Mouse (Mus musculus): Measurements from ENCODE around the gene Plxna2. TPM values are rescaled to one million over a fixed set of nuclear protein-coding genes. Genes with fewer than 3 reads are reported as not detected.

Plxna2 gene
- polyA plus RNA-seq, 1 experiment from 2014 or later = 5.9 TPM

DNA sequence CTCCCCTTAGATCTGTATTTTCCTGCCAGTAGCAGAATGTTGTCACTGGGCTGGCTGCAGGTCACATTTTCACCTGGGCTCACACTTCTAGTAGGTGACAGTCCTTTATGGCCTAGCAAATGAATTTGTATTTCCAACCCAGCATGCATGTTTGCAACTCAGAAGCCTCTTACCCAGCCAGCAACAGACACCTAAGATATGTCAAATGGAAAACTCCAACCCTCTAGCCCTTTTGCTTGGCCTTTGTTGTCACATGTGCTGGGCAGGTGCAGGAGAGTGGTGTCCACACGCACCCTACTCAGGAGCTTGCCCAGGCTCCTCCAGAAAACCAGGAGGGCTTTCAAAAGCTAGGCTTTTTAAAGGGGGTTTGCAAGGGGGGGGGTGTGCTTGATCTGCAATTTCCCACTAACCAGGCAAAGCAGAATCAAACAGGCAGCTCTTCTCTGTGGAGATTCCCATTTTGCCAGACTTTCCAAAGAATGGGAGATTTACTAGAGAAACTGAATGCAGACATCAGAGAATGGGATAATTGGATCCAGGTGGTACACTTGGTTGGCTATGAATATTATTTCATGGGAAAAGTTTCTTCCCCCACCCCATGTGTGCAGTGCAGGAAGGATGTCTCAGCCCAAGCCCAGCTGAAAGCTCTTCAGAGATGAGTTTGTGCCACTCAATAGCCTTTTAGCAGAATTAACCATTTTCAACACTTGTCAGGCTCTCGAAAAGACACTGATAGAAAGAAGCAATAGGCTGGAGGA is 127.3 kb downstream of the Plxna2 start:
- Histone ChIP-seq H3K4me2 (replicated peaks) (no peak overlapping the region), H3K27me3 (replicated peaks) (no peaks in the 10 kb centered on the region), H3K4me1 (replicated peaks) (peaks cover 10% of the 10 kb centered on the region; the same call in 1 of the 2 replicates), H3K9ac (no peak overlapping the region), H3K4me3 (replicated peaks) (no peak overlapping the region), H3K9me3 (no peaks in the 10 kb centered on the region), H3K36me3 (no peaks in the 10 kb centered on the region), H3K27ac (no peak overlapping the region)
- ATAC-seq = no peak
- 73% methylated on average over 2 of the region's 2 CpGs for WGBS

- H3K4me1 ChIP-seq (replicated peaks) = peaks cover 10% of the 10 kb centered on the region; the same call in 1 of the 2 replicates
- no peaks in the 10 kb centered on the region for H3K27me3 ChIP-seq (replicated peaks)
- H3K4me2 ChIP-seq (replicated peaks) = no peak overlapping the region
- no peak overlapping the region for H3K27ac ChIP-seq
- H3K9ac ChIP-seq = no peak overlapping the region
- H3K36me3 ChIP-seq = no peaks in the 10 kb centered on the region
- H3K9me3 ChIP-seq = no peaks in the 10 kb centered on the region
- 38% methylated on average over 6 of the region's 6 CpGs for WGBS
- no peak overlapping the region for H3K4me3 ChIP-seq (replicated peaks)
- ATAC-seq = peak; percentile 89
These were observed 128.6 kb downstream of the Plxna2 start for GRCm38 (mm10) chr1:194746332-194747249.

GRCm38 (mm10) chr1:194747258-194747657 is 129.2 kb downstream of the Plxna2 start:
- no peak overlapping the region for H3K9ac ChIP-seq
- H3K27ac ChIP-seq = no peak overlapping the region
- no peak overlapping the region for H3K4me3 ChIP-seq (replicated peaks)
- H3K4me1 ChIP-seq (replicated peaks) = peaks cover 10% of the 10 kb centered on the region; the same call in 1 of the 2 replicates
- H3K27me3 ChIP-seq (replicated peaks) = no peaks in the 10 kb centered on the region
- no peak for ATAC-seq
- H3K36me3 ChIP-seq = no peaks in the 10 kb centered on the region
- no peaks in the 10 kb centered on the region for H3K9me3 ChIP-seq
- no peak overlapping the region for H3K4me2 ChIP-seq (replicated peaks)

DNA sequence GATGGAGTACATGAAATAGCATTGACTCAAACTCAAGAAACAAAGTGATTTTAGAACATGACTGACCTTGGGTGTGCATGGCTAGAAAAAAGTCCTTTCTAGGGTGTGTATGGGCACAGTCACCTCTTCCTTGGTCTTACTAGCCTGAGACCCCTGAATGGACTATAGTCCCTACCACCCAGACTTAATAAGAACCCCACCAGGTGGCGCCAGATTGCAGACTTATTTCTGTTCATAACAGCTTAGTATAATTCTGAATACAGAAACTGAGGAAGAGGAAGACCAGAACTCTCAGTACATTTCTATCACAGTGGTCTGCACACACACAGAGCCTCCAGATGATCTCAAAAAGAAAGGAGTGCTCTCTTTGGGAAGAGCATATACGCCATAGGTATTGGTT is 135.2 kb downstream of the Plxna2 start:
- H3K4me3 ChIP-seq (replicated peaks) = no peak overlapping the region
- no peak overlapping the region for H3K4me2 ChIP-seq (replicated peaks)
- no peaks in the 10 kb centered on the region for H3K9me3 ChIP-seq
- ATAC-seq = no peak
- no peak overlapping the region for H3K9ac ChIP-seq
- no peaks in the 10 kb centered on the region for H3K27me3 ChIP-seq (replicated peaks)
- H3K36me3 ChIP-seq = 0 out of 2 replicates have a peak, but pooled peaks cover 4% of the 10 kb centered on the region
- WGBS = 49% methylated on average over 2 of the region's 2 CpGs
- H3K4me1 ChIP-seq (replicated peaks) = no peaks in the 10 kb centered on the region
- no peak overlapping the region for H3K27ac ChIP-seq

GRCm38 (mm10) chr1:194756001-194756400 is 138.0 kb downstream of the Plxna2 start:
- no peak overlapping the region for H3K4me3 ChIP-seq (replicated peaks)
- ATAC-seq = no peak
- H3K9me3 ChIP-seq = no peaks in the 10 kb centered on the region
- 0 out of 2 replicates have a peak, but pooled peaks cover 4% of the 10 kb centered on the region for H3K36me3 ChIP-seq
- H3K27ac ChIP-seq = no peak overlapping the region
- H3K4me2 ChIP-seq (replicated peaks) = no peak overlapping the region
- no peaks in the 10 kb centered on the region for H3K27me3 ChIP-seq (replicated peaks)
- no peaks in the 10 kb centered on the region for H3K4me1 ChIP-seq (replicated peaks)
- no peak overlapping the region for H3K9ac ChIP-seq

DNA sequence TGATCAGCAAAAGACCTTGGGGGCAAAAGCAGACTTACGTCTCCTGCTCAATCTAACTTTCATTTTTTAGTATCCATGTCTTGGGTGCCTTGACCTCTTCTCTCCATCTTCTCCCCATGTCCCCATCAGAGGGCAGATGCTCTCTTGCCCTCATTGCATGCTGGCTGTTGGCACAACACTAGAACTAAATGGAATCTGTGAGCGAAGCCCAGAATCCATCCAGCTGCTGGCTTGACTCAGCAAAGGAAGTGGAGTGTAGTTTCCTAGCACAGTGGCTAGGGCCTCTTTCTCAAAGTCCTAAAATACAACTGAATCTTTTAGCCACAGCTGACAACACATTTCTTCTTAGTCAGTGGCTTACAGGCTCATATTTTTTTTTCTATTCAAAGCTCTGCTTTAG is 138.4 kb downstream of the Plxna2 start:
- H3K9me3 ChIP-seq = no peaks in the 10 kb centered on the region
- 0 out of 2 replicates have a peak, but pooled peaks cover 4% of the 10 kb centered on the region for H3K36me3 ChIP-seq
- no peak overlapping the region for H3K27ac ChIP-seq
- no peak overlapping the region for H3K9ac ChIP-seq
- H3K4me3 ChIP-seq (replicated peaks) = no peak overlapping the region
- ATAC-seq = no peak
- WGBS = 85% methylated on average over 2 of the region's 2 CpGs
- no peaks in the 10 kb centered on the region for H3K27me3 ChIP-seq (replicated peaks)
- H3K4me1 ChIP-seq (replicated peaks) = no peaks in the 10 kb centered on the region
- H3K4me2 ChIP-seq (replicated peaks) = no peak overlapping the region

DNA sequence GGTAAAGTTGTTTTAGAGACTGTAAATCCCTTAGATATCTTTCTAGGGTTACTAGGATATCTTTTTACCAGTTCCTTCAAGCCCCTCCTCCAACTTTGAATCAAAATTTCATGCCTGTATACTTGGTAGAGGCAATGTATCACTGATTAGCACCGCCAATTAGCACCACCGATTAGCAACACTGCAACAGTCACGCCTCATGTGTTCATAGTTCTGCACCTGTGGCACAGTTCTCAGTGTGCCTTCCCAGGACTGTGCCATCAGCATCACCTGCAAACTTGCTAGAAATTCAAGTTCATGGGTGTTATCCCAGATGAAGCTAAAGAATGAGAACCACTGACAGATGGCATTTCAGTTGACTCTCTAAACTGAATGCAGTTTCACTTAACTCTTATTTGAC is 138.8 kb downstream of the Plxna2 start:
- 91% methylated on average over 3 of the region's 3 CpGs for WGBS
- H3K9me3 ChIP-seq = no peaks in the 10 kb centered on the region
- 0 out of 2 replicates have a peak, but pooled peaks cover 4% of the 10 kb centered on the region for H3K36me3 ChIP-seq
- H3K9ac ChIP-seq = no peak overlapping the region
- H3K27ac ChIP-seq = no peak overlapping the region
- H3K27me3 ChIP-seq (replicated peaks) = no peaks in the 10 kb centered on the region
- no peak for ATAC-seq
- H3K4me3 ChIP-seq (replicated peaks) = no peak overlapping the region
- no peak overlapping the region for H3K4me2 ChIP-seq (replicated peaks)
- no peaks in the 10 kb centered on the region for H3K4me1 ChIP-seq (replicated peaks)

- Histone ChIP-seq H3K4me1 (replicated peaks) (no peaks in the 10 kb centered on the region), H3K27ac (no peak overlapping the region), H3K4me3 (replicated peaks) (no peak overlapping the region), H3K4me2 (replicated peaks) (no peak overlapping the region), H3K9ac (no peak overlapping the region), H3K9me3 (no peaks in the 10 kb centered on the region), H3K36me3 (no peaks in the 10 kb centered on the region; the same call in 1 of the 2 replicates), H3K27me3 (replicated peaks) (no peaks in the 10 kb centered on the region)
- WGBS = 76% methylated on average over 2 of the region's 2 CpGs
- no peak for ATAC-seq
These were observed 143.6 kb downstream of the Plxna2 start for GRCm38 (mm10) chr1:194761432-194762212.

GRCm38 (mm10) chr1:194762896-194763295 is 144.9 kb downstream of the Plxna2 start:
- Histone ChIP-seq H3K9ac (no peak overlapping the region), H3K4me2 (replicated peaks) (no peak overlapping the region), H3K9me3 (no peaks in the 10 kb centered on the region), H3K36me3 (peaks cover 4% of the 10 kb centered on the region; the same call in 1 of the 2 replicates), H3K27ac (no peak overlapping the region), H3K4me3 (replicated peaks) (no peak overlapping the region), H3K4me1 (replicated peaks) (no peaks in the 10 kb centered on the region), H3K27me3 (replicated peaks) (no peaks in the 10 kb centered on the region)
- WGBS = 62% methylated on average over 5 of the region's 5 CpGs
- no peak for ATAC-seq

- no peaks in the 10 kb centered on the region for H3K4me1 ChIP-seq (replicated peaks)
- H3K36me3 ChIP-seq = peaks cover 4% of the 10 kb centered on the region; the same call in 1 of the 2 replicates
- H3K4me3 ChIP-seq (replicated peaks) = no peak overlapping the region
- no peak for ATAC-seq
- no peaks in the 10 kb centered on the region for H3K27me3 ChIP-seq (replicated peaks)
- no peak overlapping the region for H3K4me2 ChIP-seq (replicated peaks)
- no peak overlapping the region for H3K27ac ChIP-seq
- H3K9me3 ChIP-seq = no peaks in the 10 kb centered on the region
- no peak overlapping the region for H3K9ac ChIP-seq
These were observed 146.9 kb downstream of the Plxna2 start for GRCm38 (mm10) chr1:194764951-194765350.

DNA sequence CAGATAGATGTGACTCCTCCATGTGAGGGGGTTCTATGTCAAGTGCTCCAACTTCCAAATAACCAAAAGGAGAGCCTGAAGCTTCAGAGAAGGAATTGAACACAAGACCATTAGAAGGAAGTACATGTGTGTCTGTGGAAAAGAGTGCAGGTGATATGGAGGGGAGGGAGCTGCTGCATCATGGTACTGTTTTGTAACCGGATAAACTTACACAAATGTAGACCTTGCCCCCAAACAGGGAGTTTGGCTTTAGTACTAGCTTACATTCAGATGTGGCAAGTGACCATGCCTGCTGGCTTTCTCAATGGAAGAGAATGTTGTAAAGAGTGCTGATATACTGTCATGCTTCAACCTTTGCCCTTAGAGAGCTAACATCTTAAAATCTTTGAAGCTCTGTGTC is 150.8 kb downstream of the Plxna2 start:
- H3K4me3 ChIP-seq (replicated peaks) = no peak overlapping the region
- no peaks in the 10 kb centered on the region for H3K27me3 ChIP-seq (replicated peaks)
- no peaks in the 10 kb centered on the region for H3K9me3 ChIP-seq
- no peak overlapping the region for H3K27ac ChIP-seq
- ATAC-seq = no peak
- no peaks in the 10 kb centered on the region for H3K4me1 ChIP-seq (replicated peaks)
- 81% methylated on average over 1 of the region's 1 CpGs for WGBS
- no peak overlapping the region for H3K9ac ChIP-seq
- H3K36me3 ChIP-seq = peaks cover 4% of the 10 kb centered on the region; the same call in 1 of the 2 replicates
- H3K4me2 ChIP-seq (replicated peaks) = no peak overlapping the region

DNA sequence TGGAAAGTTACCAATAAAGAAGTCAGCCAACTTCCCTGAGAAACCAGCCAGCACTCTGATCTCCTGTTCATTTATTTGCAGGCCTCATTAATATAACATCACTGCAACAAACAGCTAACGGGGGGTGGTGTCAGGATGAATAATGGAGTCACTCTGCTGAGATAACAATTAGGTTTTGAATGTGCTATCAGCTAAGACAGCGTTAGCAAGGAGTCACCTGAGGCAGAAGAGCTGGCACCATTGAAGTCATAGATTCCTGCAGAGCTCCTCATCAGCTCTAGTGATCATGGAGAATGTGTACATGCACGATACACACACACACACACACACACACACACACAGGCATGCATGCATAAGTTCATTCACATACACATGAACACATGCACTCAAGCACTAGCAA is 154.0 kb downstream of the Plxna2 start:
- H3K9me3 ChIP-seq = no peaks in the 10 kb centered on the region
- H3K36me3 ChIP-seq = 0 out of 2 replicates have a peak, but pooled peaks cover 4% of the 10 kb centered on the region
- no peaks in the 10 kb centered on the region for H3K27me3 ChIP-seq (replicated peaks)
- no peak overlapping the region for H3K4me2 ChIP-seq (replicated peaks)
- no peaks in the 10 kb centered on the region for H3K4me1 ChIP-seq (replicated peaks)
- no peak overlapping the region for H3K9ac ChIP-seq
- H3K27ac ChIP-seq = no peak overlapping the region
- no peak overlapping the region for H3K4me3 ChIP-seq (replicated peaks)
- 70% methylated on average over 3 of the region's 3 CpGs for WGBS
- no peak for ATAC-seq
